Comparison of ENCODE assay signal across 10 mouse cellular contexts in genomic region chr3:146345946-146346345, GRCm38 (mm10). TPM values are rescaled to one million over a fixed set of nuclear protein-coding genes. Genes with fewer than 3 reads are reported as not detected.
DNase-seq lines count a peak whose midpoint lies in the region; ATAC-seq lines count a peak whose summit lies in the region.
"Had no signal": no experiment of that assay in that cellular context is flagged by ENCODE, and none has a peak within 500 bp of the region (broad histone marks: within the 10 kb centered on the region; RNA-seq: fewer than 3 reads in every experiment).

No protein-coding gene starts in this region.

- H3K9ac ChIP-seq in forebrain, embryonic 13.5 days: 0 out of 2 replicates have a peak overlapping the region, but pooled peaks have one; percentile 34
- no peak overlapping the region for H3K9ac ChIP-seq in forebrain, embryonic 11.5 days (ENCODE audit: low read length)
- peak overlapping the region; percentile 56; the same call in 1 of the 2 replicates for H3K9ac ChIP-seq in midbrain, embryonic 13.5 days (replicated peaks)
- H3K9ac ChIP-seq in kidney, embryonic 16.5 days (replicated peaks; ENCODE audit: low read length): no peak overlapping the region
- H3K9ac ChIP-seq: liver, embryonic 15.5 days; stomach, embryonic 15.5 days had no signal

- H3K36me3 ChIP-seq in forebrain, embryonic 13.5 days (ENCODE audit: poor library complexity, severe bottlenecking): no peaks in the 10 kb centered on the region
- no peaks in the 10 kb centered on the region for H3K36me3 ChIP-seq in forebrain, embryonic 11.5 days (ENCODE audit: control insufficient read depth, insufficient read depth, low read length)
- H3K36me3 ChIP-seq in midbrain, embryonic 13.5 days: no peaks in the 10 kb centered on the region
- H3K36me3 ChIP-seq in kidney, embryonic 16.5 days (ENCODE audit: insufficient read depth, low read length): no peaks in the 10 kb centered on the region
- H3K36me3 ChIP-seq: liver, embryonic 15.5 days; stomach, embryonic 15.5 days had no signal

- no peak overlapping the region for H3K27ac ChIP-seq in forebrain, embryonic 13.5 days
- H3K27ac ChIP-seq in forebrain, embryonic 11.5 days (ENCODE audit: low read depth, low read length): no peak overlapping the region
- H3K27ac ChIP-seq in midbrain, embryonic 13.5 days: peak overlapping the region; percentile 77; the same call in 1 of the 2 replicates
- no peak overlapping the region for H3K27ac ChIP-seq in kidney, embryonic 16.5 days (ENCODE audit: low read length)
- H3K27ac ChIP-seq: liver, embryonic 15.5 days; stomach, embryonic 15.5 days had no signal

- no peak for DNase-seq in forebrain, embryonic 11.5 days (ENCODE audit: low spot score)
- DNase-seq in testis, postnatal 10 days (ENCODE audit: low spot score): peak; percentile 23
- no peak for DNase-seq in testis, postnatal 14 days (ENCODE audit: low spot score)
- no peak for DNase-seq in retina, embryonic 14.5 days (ENCODE audit: low spot score)

- ATAC-seq in forebrain, embryonic 13.5 days: 0 out of 2 replicates have a peak, but pooled peaks have one; percentile 19
- ATAC-seq in forebrain, embryonic 11.5 days (replicated peaks; ENCODE audit: low FRiP score): no peak
- ATAC-seq in midbrain, embryonic 13.5 days: peak; percentile 35; the same call in 1 of the 2 replicates
- no peak for ATAC-seq in granulocyte monocyte progenitor cell, adult 5-6 weeks (replicated peaks; ENCODE audit: poor library complexity, severe bottlenecking)
- no peak for ATAC-seq in kidney, embryonic 16.5 days (ENCODE audit: low FRiP score, low TSS enrichment)

- H3K4me3 ChIP-seq in forebrain, embryonic 13.5 days: peak overlapping the region; percentile 31; the same call in 1 of the 2 replicates
- no peak overlapping the region for H3K4me3 ChIP-seq in forebrain, embryonic 11.5 days (ENCODE audit: low read depth, low read length)
- peak overlapping the region; percentile 35 for H3K4me3 ChIP-seq in midbrain, embryonic 13.5 days (replicated peaks)
- H3K4me3 ChIP-seq in kidney, embryonic 16.5 days (ENCODE audit: low read length): no peak overlapping the region
- H3K4me3 ChIP-seq: liver, embryonic 15.5 days had no signal

- peaks cover 29% of the 10 kb centered on the region; the same call in 1 of the 2 replicates for H3K4me1 ChIP-seq in forebrain, embryonic 13.5 days
- no peaks in the 10 kb centered on the region for H3K4me1 ChIP-seq in forebrain, embryonic 11.5 days (replicated peaks; ENCODE audit: control insufficient read depth, insufficient read depth, low read length)
- H3K4me1 ChIP-seq in midbrain, embryonic 13.5 days (replicated peaks): peaks cover 15% of the 10 kb centered on the region
- peaks cover 3% of the 10 kb centered on the region; the same call in 1 of the 2 replicates for H3K4me1 ChIP-seq in kidney, embryonic 16.5 days (ENCODE audit: insufficient read depth, low read length)

- H3K27me3 ChIP-seq in forebrain, embryonic 13.5 days: 0 out of 2 replicates have a peak, but pooled peaks cover 3% of the 10 kb centered on the region
- H3K27me3 ChIP-seq in forebrain, embryonic 11.5 days (ENCODE audit: control insufficient read depth, insufficient read depth, low read length): no peaks in the 10 kb centered on the region; the same call in 1 of the 2 replicates
- 0 out of 2 replicates have a peak, but pooled peaks cover 4% of the 10 kb centered on the region for H3K27me3 ChIP-seq in midbrain, embryonic 13.5 days
- peaks cover 3% of the 10 kb centered on the region; the same call in 1 of the 2 replicates for H3K27me3 ChIP-seq in kidney, embryonic 16.5 days (ENCODE audit: insufficient read depth, low read length)

- WGBS in forebrain, embryonic 13.5 days: 58% methylated on average over 4 of the region's 4 CpGs
- WGBS in forebrain, embryonic 11.5 days: 68% methylated on average over 4 of the region's 4 CpGs
- 63% methylated on average over 4 of the region's 4 CpGs for WGBS in midbrain, embryonic 13.5 days
- 70% methylated on average over 4 of the region's 4 CpGs for WGBS in kidney, embryonic 16.5 days

- H3K9me3 ChIP-seq in forebrain, embryonic 13.5 days (replicated peaks): no peaks in the 10 kb centered on the region
- H3K9me3 ChIP-seq in forebrain, embryonic 11.5 days (ENCODE audit: control insufficient read depth, low read length): no peaks in the 10 kb centered on the region
- H3K9me3 ChIP-seq in midbrain, embryonic 13.5 days: no peaks in the 10 kb centered on the region
- H3K9me3 ChIP-seq in kidney, embryonic 16.5 days (ENCODE audit: low read length): no peaks in the 10 kb centered on the region
- H3K9me3 ChIP-seq: liver, embryonic 15.5 days; stomach, embryonic 15.5 days had no signal

- H3K4me2 ChIP-seq in forebrain, embryonic 13.5 days: peak overlapping the region; percentile 57
- H3K4me2 ChIP-seq in forebrain, embryonic 11.5 days (ENCODE audit: low read depth, low read length, severe bottlenecking): no peak overlapping the region
- H3K4me2 ChIP-seq in midbrain, embryonic 13.5 days (replicated peaks): peak overlapping the region; percentile 51
- H3K4me2 ChIP-seq in kidney, embryonic 16.5 days (replicated peaks; ENCODE audit: low read depth, low read length): no peak overlapping the region

RNA-seq across cellular contexts. Expression of gene Ssx2ip, which starts 58.5 kb away (rescaled TPM):
- polyA plus RNA-seq in forebrain, embryonic 13.5 days (2015; fragmentation: Nextera tagmentation; extraction: Ambion mirVana): 22.8 and 23.3 TPM in 2 replicates
- 41.6 TPM in 2 replicates for polyA plus RNA-seq in forebrain, embryonic 11.5 days (2014; fragmentation: Nextera tagmentation; extraction: Ambion mirVana)
- polyA plus RNA-seq in midbrain, embryonic 13.5 days (2015; fragmentation: Nextera tagmentation; extraction: Ambion mirVana): 15.5 and 16.4 TPM in 2 replicates
- total RNA-seq in granulocyte monocyte progenitor cell, adult 5-6 weeks (2014; fragmentation: Nextera tagmentation): 7.6 and 13.9 TPM in 2 replicates
- 17.7 and 19.8 TPM in 2 replicates for total RNA-seq in granulocyte monocyte progenitor cell, adult 5-6 weeks (2017)
- 22.4 and 22.9 TPM in 2 replicates for polyA plus RNA-seq in kidney, embryonic 16.5 days (2015; fragmentation: Nextera tagmentation; extraction: Ambion mirVana)

Comparison
In these comparisons a context has a peak if more than half of its experiments do, and no peak if none do; other contexts are left out.
1. ATAC-seq: peak in forebrain, embryonic 13.5 days (single experiment) and midbrain, embryonic 13.5 days (single experiment); none in forebrain, embryonic 11.5 days (single experiment), granulocyte monocyte progenitor cell, adult 5-6 weeks (single experiment) and kidney, embryonic 16.5 days (single experiment).
2. H3K4me2 ChIP-seq: peak in forebrain, embryonic 13.5 days (single experiment) and midbrain, embryonic 13.5 days (single experiment); none in forebrain, embryonic 11.5 days (single experiment) and kidney, embryonic 16.5 days (single experiment).
3. H3K4me3 ChIP-seq: peak in forebrain, embryonic 13.5 days (single experiment) and midbrain, embryonic 13.5 days (single experiment); none in forebrain, embryonic 11.5 days (single experiment) and kidney, embryonic 16.5 days (single experiment).
4. H3K9ac ChIP-seq: peak in forebrain, embryonic 13.5 days (single experiment) and midbrain, embryonic 13.5 days (single experiment); none in forebrain, embryonic 11.5 days (single experiment) and kidney, embryonic 16.5 days (single experiment).